Mouse (Mus musculus) embryonic stem cell, embryonic (primary cell): ENCODE measurements around the gene Car11.

Experiments used
- CTCF ChIA-PET, 4 experiments: fragments of 300-600 bp in 2 of 4; fragments of 350-600 bp in 2 of 4; sonication (Branson Sonifier 250); formaldehyde crosslinking; loops; one replicate each; lab custom pipeline; 2022; ENCODE audit warnings: inconsistent platforms in 2 of 4; lab: Charles Lee
- POLR2A ChIA-PET, 4 experiments: fragments of 300-600 bp in 2 of 4; fragments of 350-600 bp in 2 of 4; sonication (Branson Sonifier 250); formaldehyde crosslinking; loops; one replicate each; lab custom pipeline; 2022; ENCODE audit warnings: antibody characterized with exemption in 4 of 4, inconsistent platforms in 1 of 4; lab: Charles Lee

Gene Car11

DNA sequence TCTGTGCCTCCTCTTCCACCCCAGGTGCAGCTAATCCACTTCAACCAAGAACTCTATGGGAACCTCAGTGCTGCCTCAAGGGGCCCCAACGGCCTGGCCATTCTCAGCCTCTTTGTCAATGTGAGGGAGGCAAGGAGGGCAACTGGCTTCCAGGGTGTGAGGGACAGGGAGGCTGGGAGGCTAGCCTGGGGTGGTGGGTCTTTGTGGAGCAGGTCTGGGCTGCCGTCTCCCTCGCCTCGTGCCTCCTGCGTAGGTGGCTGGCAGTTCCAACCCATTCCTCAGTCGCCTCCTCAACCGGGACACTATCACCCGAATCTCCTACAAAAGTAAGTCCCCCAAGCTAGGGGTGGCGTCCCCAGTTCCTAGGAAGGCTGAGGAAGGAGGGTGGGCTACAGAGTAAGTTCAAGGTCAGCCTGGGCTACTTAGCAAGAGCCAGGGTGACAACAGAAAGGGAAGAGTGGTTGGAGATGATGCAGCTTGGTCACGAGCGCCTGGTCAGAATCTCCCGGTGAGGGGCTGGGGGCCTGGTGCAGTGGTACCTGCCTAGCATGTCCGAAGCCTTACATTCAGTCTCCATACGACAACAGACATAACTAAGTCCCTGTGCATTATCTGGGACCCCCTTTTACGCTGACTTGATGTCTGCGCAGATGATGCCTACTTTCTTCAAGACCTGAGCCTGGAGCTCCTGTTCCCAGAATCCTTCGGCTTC lies 3.3 kb downstream of the Car11 start:
- CTCF ChIA-PET = interaction anchor here in 3 of 4 experiments (0.6 to 3.6 kb wide), 4 partner anchors 20 to 426 kb away, joined by 3 to 29 read pairs (median 4); partner anchors contain the start of gene Ntn5 (in 1 of the 3)
- POLR2A ChIA-PET = interaction anchor here in 3 of 4 experiments (0.6 to 14.6 kb wide), 13 partner anchors 8 to 194 kb away, joined by 3 to 640 read pairs (median 8); partner anchors contain the start of genes Fam83e (in 2 of the 3), Rpl18 (in 2 of the 3), Sec1 (in 2 of the 3) and Sphk2 (in 2 of the 3)

DNA sequence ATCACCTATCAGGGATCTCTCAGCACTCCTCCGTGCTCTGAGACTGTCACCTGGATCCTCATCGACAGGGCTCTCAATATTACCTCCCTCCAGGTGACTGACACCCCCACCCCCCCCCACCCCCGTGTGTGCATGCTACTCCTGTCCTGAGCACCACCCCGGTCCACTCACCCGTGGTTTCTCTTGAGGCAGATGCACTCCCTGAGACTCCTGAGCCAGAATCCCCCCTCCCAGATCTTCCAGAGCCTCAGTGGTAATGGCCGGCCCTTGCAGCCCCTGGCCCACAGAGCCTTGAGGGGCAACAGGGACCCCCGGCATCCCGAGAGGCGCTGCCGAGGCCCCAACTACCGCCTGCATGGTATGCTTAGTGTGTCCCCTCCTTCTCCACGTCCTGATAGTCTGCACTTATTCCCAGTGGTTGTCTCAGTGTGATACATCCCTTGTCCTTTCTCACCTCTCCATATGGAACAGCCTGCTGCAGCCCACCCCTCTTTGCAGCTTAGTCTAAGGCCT lies 3.9 kb downstream of the Car11 start:
- ChIA-PET CTCF (interaction anchor here in 3 of 4 experiments (0.6 to 1.3 kb wide), 5 partner anchors 21 to 427 kb away, joined by 3 to 5 read pairs (median 3); partner anchors contain the start of gene Bax (in 1 of the 3)), POLR2A (interaction anchor here (0.6 to 14.6 kb wide), 20 partner anchors 9 to 238 kb away, joined by 3 to 640 read pairs (median 6); partner anchors contain the start of genes Fam83e (in 4 of the 4), Sphk2 (in 4 of the 4), Rpl18 (in 3 of the 4) and Sec1 (in 2 of the 4))

DNA sequence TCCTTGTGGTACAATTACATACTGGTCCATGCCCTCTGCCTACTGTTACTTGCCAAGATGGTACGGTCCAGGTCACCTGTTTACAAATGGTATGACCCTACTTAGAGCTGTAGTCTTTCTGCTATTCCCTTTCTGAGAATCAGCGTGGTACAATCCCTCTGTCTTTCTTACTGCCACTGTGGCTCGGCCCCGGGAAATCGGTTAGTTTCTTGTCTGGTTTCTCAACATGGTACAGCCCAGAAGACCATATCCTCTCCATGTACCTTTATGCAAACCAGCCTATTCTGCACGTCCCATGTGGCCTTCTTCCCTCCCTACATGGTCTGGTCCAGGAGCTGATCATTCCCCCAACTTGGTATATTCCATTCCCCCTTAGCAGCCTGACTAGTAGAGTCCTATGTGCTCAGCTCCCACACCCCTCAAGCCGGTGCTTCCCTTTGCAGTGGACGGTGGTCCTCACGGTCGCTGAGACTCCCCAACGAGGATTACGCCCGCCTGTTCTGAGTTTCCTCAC lies 4.5 kb downstream of the Car11 start:
- ChIA-PET CTCF (interaction anchor here in 1 of 4 experiments (0.6 to 1.3 kb wide), 3 partner anchors 22 to 237 kb away, joined by 3 read pairs; partner anchors contain the start of gene Bax), POLR2A (interaction anchor here (0.6 to 14.6 kb wide), 26 partner anchors 9 to 242 kb away, joined by 3 to 640 read pairs (median 5); partner anchors contain the start of genes Fam83e (in 4 of the 4), Sphk2 (in 4 of the 4), Rpl18 (in 3 of the 4) and Sec1 (in 2 of the 4))

DNA sequence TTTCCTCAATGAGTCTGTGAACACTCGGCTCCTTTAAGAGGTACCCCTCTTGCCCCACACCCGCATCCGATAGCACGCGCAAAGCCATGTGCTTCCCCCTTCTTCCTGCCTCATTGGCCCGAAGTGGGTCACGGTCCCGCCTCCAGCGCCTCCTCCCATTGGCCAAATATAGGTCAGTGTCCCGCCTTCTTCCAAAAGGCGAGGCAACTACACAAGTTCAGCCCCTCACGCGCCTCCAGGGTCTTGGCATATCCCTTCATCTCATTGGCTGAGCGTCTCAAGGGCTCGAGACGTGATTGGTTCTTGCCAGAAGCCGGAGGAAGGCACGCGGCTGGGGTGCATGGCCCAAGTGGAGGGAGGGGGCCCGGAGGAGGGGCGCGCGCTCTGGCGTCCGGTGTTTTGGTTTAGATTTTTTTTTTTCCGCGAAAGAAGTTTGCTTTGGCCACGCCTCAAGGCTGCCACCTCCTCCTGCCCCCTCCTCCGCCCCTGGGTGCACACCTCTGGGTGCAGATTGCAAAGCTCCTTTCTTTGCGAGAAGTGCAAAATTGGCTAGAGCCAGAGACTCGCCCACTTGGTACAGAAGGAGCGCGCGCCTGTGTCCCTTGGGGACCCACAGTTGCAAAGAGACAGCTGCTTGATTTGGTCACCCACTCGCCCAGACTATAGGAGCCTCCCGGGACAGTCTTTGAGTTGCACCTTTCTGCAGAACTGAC lies 5.2 kb downstream of the Car11 start, which contains the start of gene Dbp:
Dbp (plus strand) TSS at position 359 of the 713 bp plus-strand sequence.
- CTCF ChIA-PET = interaction anchor here in 2 of 4 experiments (0.5 to 1.3 kb wide), 3 partner anchors 16 to 168 kb away, joined by 3 to 13 read pairs (median 3); partner anchors contain the start of gene Fam83e (in 1 of the 2)
- POLR2A ChIA-PET = interaction anchor here (0.6 to 14.6 kb wide), 32 partner anchors 10 to 475 kb away, joined by 3 to 640 read pairs (median 5); partner anchors contain the start of genes Fam83e (in 4 of the 4), Rpl18 (in 4 of the 4), Sphk2 (in 4 of the 4) and Sec1 (in 2 of the 4)

DNA sequence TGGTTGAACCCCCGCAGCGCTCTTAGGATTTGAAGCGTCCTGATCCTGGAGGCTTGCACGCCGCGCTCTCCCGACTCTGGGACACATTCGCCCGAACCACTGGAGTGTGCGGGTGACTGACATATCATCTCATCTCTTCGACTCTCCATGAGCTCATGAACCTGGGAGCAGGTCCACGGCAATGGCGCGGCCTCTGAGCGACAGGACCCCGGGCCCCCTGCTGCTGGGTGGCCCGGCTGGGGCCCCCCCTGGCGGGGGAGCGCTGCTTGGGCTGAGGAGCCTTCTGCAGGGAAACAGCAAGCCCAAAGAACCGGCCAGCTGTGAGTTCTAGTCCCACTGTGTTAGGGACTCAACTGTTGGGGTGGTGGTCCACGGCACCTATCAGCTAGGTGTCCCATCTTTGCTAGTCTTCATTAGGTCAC lies 5.8 kb downstream of the Car11 start:
- ChIA-PET POLR2A (interaction anchor here (0.5 to 14.6 kb wide), 28 partner anchors 10 to 476 kb away, joined by 3 to 640 read pairs (median 5); partner anchors contain the start of genes Fam83e (in 4 of the 4), Rpl18 (in 4 of the 4), Sphk2 (in 4 of the 4) and Sec1 (in 2 of the 4)), CTCF (interaction anchor here in 2 of 4 experiments (0.5 to 1.2 kb wide), 3 partner anchors 15 to 168 kb away, joined by 3 to 13 read pairs (median 3); partner anchors contain the start of gene Fam83e (in 1 of the 2))

DNA sequence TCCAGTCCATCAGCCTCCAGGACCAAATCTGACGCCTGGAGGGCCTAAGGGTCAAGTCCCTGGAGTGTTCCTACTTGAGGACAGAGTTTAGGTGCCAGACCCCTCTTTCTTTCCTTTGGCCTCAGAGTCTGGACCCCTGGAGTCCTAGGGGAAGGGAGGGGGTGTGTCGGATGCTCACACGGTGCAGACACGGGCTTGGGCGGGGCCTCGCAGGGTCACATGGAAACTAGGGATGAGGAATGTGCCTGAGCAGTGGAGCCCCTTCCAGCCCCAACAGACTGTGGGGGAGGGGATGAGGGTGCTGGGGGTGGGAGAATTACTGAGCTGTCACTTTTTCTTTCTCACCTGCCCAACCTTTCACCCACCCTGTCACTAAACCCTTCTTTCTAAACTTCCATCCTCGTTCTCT lies 6.2 kb downstream of the Car11 start:
- POLR2A ChIA-PET = interaction anchor here (0.5 to 14.6 kb wide), 22 partner anchors 11 to 884 kb away, joined by 3 to 640 read pairs (median 5); partner anchors contain the start of genes Fam83e (in 4 of the 4), Sphk2 (in 4 of the 4), Rpl18 (in 2 of the 4) and Ftl1 (in 1 of the 4)
- CTCF ChIA-PET = interaction anchor here in 1 of 4 experiments (0.5 to 1.2 kb wide), 2 partner anchors 15 to 67 kb away, joined by 3 read pairs; partner anchors contain the start of gene Fam83e

DNA sequence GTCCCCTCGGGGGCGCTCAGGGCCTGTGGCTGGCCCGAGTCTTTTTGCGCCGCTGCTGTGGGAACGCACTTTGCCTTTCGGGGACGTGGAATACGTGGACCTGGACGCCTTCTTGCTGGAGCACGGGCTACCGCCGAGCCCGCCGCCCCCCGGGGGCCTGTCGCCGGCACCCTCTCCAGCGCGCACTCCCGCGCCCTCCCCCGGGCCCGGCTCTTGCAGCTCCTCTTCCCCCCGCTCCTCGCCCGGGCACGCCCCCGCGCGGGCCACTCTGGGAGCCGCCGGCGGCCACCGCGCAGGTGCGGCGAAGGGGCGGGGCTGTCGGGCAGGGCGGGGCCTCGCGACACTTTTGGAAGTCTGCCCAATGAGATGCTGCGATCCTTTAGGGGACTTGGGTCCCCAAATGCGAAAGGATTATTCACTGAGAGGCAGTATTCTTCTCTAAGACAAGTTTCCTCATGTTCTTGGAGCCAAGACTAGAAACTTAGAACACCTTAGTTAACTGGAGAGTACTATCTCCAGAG lies 7.1 kb downstream of the Car11 start:
- ChIA-PET CTCF (interaction anchor here in 2 of 4 experiments (0.6 to 2.6 kb wide), 6 partner anchors 14 to 95 kb away, joined by 3 to 10 read pairs (median 4); partner anchors contain the start of gene Fam83e (in 1 of the 2)), POLR2A (interaction anchor here (0.6 to 14.6 kb wide), 39 partner anchors 12 to 409 kb away, joined by 3 to 640 read pairs (median 7); partner anchors contain the start of genes Fam83e (in 4 of the 4), Sphk2 (in 4 of the 4), Ftl1 (in 2 of the 4) and Kdelr1 (in 2 of the 4))

DNA sequence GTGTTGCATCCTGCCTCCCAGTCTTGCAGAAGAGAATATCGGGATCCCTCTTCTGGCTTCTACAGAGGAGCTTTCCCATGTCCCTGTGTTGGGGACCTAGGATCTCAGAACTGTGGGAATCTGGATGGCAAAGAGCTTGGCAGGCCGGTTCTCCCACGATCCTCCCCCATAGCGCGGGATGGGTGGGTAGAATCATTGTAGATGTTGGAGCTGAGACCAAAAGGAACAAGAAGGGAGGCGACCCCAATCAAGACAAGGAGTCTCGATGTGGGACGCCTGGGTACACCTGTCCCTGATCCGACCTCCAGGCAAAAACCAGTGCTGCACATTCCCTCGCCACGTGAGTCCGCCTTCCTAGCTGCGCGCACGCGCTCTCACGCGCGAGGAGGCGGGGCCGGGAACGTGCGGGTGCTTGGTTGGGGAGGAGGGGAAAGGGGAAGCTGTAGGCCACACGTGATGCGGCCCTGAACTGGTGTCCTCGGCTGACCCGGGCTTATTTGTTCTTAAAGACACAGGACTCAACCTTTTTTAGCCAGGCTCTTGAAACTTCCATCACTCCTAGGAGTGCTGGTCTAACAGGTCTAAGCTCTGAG lies 7.8 kb downstream of the Car11 start:
- ChIA-PET POLR2A (interaction anchor here (0.6 to 14.6 kb wide), 74 partner anchors 8 to 721 kb away, joined by 3 to 640 read pairs (median 5); partner anchors contain the start of genes Fam83e (in 4 of the 4), Sphk2 (in 4 of the 4), Ftl1 (in 3 of the 4) and Cyth2 (in 2 of the 4)), CTCF (interaction anchor here (0.6 to 2.6 kb wide), 10 partner anchors 10 to 1333 kb away, joined by 3 to 10 read pairs (median 4); partner anchors contain the start of genes Fam83e (in 1 of the 4) and Sphk2 (in 1 of the 4))

DNA sequence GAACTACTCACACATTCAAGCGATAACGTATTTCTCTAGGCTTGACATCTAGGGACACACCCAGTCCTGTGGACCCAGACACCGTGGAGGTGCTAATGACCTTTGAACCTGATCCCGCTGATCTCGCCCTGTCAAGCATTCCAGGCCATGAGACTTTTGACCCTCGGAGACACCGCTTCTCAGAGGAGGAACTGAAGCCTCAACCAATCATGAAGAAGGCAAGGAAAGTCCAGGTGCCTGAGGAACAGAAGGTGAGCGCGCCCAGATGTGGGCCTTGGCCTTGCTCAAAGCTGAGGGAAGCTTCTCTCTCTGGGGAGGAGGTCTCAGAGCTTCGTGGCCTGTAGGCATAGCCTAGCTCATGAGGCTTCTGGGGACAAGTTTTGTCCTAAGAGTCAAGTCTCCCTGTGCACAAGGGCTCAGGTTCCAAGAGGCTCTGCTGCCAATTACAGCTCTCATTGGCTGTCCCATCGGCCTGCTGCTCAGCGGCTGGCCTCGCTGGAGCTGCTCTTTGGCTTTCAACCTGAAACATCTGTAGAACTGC lies 8.6 kb downstream of the Car11 start:
- POLR2A ChIA-PET = interaction anchor here (0.6 to 14.6 kb wide), 68 partner anchors 9 to 503 kb away, joined by 3 to 640 read pairs (median 5); partner anchors contain the start of genes Fam83e (in 4 of the 4), Sphk2 (in 4 of the 4), Ftl1 (in 3 of the 4) and Cyth2 (in 2 of the 4)
- CTCF ChIA-PET = interaction anchor here in 3 of 4 experiments (0.6 to 2.6 kb wide), 8 partner anchors 9 to 1066 kb away, joined by 3 to 10 read pairs (median 4); partner anchors contain the start of genes Fam83e (in 1 of the 3) and Sphk2 (in 1 of the 3)

DNA sequence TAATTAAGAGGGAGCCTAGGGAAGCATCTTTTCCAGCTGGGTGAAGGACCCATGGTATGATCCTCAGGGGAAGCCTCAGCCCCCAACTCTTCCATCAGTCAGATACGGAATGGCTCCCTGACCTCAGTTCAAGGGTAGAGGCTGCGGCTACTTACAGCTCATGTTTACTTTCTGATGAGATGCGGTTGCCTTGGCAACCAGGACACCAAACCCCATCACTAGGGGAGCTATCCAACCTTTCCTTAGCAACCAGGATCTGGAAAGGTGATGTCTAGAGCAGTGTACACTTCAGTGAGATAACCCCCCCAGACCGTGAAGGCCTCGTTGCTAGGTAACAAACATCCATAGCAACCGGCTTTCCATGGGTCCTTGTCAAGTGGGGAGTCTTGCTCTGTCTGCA lies 9.4 kb downstream of the Car11 start:
- ChIA-PET POLR2A (interaction anchor here (0.5 to 14.6 kb wide), 35 partner anchors 10 to 317 kb away, joined by 3 to 640 read pairs (median 6); partner anchors contain the start of genes Fam83e (in 4 of the 4), Sphk2 (in 4 of the 4), Ftl1 (in 3 of the 4) and Plekha4 (in 2 of the 4)), CTCF (interaction anchor here in 2 of 4 experiments (0.8 to 2.6 kb wide), 4 partner anchors 11 to 215 kb away, joined by 3 to 10 read pairs (median 4); partner anchors contain the start of gene Fam83e (in 1 of the 2))

DNA sequence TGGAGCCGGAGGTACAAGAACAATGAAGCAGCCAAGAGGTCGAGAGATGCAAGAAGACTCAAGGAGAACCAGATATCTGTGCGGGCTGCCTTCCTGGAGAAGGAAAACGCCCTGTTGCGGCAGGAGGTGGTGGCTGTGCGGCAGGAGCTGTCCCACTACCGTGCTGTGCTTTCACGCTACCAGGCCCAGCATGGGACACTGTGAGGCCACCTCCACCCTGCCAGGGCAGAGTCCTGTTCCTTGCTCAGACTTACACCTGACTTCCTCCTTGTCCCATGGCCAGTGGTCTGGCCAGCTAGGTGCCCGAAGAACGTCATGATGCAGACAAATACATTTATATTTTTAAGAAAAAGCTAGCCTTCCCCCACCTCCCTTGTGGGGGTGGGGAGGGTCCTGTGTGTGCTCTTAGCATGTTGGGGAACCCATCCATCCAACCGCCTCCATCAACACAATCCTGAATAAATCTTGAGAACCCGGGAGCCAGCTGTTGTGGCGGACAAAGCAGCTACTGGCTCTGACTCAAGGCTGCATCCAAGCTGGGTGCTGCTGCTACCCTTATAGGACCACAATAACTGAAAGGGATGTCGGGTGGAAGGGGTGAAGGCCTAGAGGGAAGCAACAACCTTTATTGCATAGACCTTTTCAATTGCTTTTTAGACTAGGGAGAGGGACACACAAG lies 10.2 kb downstream of the Car11 start:
- CTCF ChIA-PET = interaction anchor here in 1 of 4 experiments (1.2 kb wide), 1 partner anchor 214 kb away, joined by 3 read pairs; no protein-coding TSS in a partner anchor
- POLR2A ChIA-PET = interaction anchor here (0.6 to 14.6 kb wide), 19 partner anchors 9 to 324 kb away, joined by 3 to 640 read pairs (median 6); partner anchors contain the start of genes Fam83e (in 4 of the 4), Sphk2 (in 4 of the 4), Rpl18 (in 2 of the 4) and Ftl1 (in 1 of the 4)

DNA sequence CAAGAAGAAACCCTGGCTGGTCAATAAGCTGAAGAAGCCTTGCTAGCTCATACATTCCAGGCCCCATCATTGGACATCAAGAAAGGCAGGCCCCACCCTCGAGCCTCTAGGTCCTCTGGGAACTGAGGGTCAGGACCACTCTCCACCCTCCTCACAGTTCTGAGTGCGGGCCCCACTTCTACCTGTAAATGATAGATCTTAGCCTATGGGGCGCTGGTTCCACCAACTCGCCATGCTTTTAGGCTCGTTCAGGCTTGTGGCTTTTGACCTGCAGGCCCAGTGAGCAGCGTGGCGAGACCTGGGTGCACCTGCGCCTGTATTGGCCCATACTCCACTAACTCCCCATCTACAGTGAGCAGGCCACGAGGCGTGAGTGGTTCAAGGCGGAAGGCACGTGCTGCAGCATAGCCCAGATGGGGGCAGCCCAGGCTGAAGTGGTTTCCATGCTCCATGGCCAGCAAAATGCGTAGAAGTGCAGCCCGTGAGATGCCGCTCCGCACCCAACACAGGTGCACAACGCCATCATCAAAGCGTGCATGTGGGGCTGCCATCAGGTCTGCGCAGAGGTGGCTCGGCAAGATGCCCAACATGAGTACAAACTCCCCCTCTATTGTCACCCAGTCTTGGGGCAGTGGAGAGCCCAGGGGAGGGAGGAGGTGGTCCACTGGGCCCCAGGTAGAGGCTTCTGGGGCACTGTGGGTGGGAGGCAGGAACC lies 11.0 kb downstream of the Car11 start:
- POLR2A ChIA-PET = interaction anchor here (0.6 to 14.6 kb wide), 12 partner anchors 8 to 270 kb away, joined by 3 to 640 read pairs (median 6); partner anchors contain the start of genes Fam83e (in 4 of the 4), Sphk2 (in 4 of the 4), Rpl18 (in 2 of the 4) and Spaca4 (in 1 of the 4)
- CTCF ChIA-PET = no interaction called here

DNA sequence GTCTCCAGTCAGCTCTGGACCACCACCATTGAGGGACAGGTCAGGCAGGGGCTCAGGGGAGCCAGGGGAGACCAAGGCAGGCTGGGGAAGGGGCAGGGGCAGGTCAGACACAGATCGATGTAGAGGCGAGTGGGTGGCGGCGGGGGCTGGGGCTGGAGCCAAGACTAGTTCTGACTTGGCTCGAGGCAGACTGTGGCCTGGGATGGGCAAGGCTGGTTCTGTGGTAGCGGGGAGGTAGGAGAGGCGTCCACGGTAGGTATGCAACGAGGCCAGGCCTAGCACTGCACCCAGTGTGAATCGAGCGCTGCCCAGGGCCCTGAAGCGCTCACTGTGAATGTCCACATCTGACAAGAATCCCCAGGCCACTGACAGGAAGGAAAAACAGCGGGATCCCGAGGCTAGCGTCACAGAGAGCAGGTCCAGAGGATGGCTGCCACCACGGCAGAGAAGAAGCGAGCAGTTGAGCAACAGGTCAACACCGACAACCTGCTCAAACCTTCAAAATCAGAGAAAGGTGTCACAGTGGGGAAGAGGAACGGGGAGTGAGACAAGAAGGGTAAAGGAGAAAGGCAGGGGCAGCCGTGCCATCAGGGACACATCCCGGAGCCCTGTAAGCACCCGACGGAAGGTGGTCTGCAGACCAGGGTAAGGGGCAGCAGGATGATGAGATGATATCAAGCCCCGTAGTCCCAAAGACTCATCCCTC lies 11.8 kb downstream of the Car11 start:
- POLR2A ChIA-PET = interaction anchor here in 2 of 4 experiments (0.7 to 18.3 kb wide), 12 partner anchors 7 to 271 kb away, joined by 3 to 640 read pairs (median 3); partner anchors contain the start of genes Fam83e (in 2 of the 2), Rpl18 (in 2 of the 2), Spaca4 (in 2 of the 2) and Sphk2 (in 2 of the 2)

More for the DNA sequence above, 11.8 kb downstream of the Car11 start:
- CTCF ChIA-PET = no interaction called here
